Mouse (Mus musculus): ENCODE data around the gene Tnn. TPM values are rescaled to one million over a fixed set of nuclear protein-coding genes. Genes with fewer than 3 reads are reported as not detected.

Gene Tnn
- polyA plus RNA-seq, 1 experiment from 2014 or later: 0.06 TPM

GRCm38 (mm10) chr1:160149291-160149906 is 4.0 kb downstream of the Tnn start:
- WGBS: 62% methylated on average over 11 of the region's 11 CpGs
- no peak overlapping the region for H3K27ac ChIP-seq (ENCODE audit: low read length)
- peak; percentile 87 for ATAC-seq
- H3K9ac ChIP-seq (ENCODE audit: low read depth, low read length): no peak overlapping the region
- no peak overlapping the region for H3K4me3 ChIP-seq (ENCODE audit: low read depth, low read length)
- H3K4me1 ChIP-seq (ENCODE audit: control insufficient read depth, insufficient read depth, low read length): no peaks in the 10 kb centered on the region
- H3K36me3 ChIP-seq (ENCODE audit: control insufficient read depth, insufficient read depth, low read length): no peaks in the 10 kb centered on the region
- no peaks in the 10 kb centered on the region for H3K27me3 ChIP-seq (ENCODE audit: control insufficient read depth, insufficient read depth, low read depth, low read length)
- H3K4me2 ChIP-seq (ENCODE audit: low read length): no peak overlapping the region
- H3K9me3 ChIP-seq (replicated peaks; ENCODE audit: control insufficient read depth, low read length, poor library complexity, severe bottlenecking): no peaks in the 10 kb centered on the region

- no peak for ATAC-seq
- no peak overlapping the region for H3K27ac ChIP-seq (ENCODE audit: low read length)
- WGBS: 90% methylated on average over 7 of the region's 7 CpGs
- no peaks in the 10 kb centered on the region for H3K27me3 ChIP-seq (ENCODE audit: control insufficient read depth, insufficient read depth, low read depth, low read length)
- no peak overlapping the region for H3K9ac ChIP-seq (ENCODE audit: low read depth, low read length)
- no peaks in the 10 kb centered on the region for H3K9me3 ChIP-seq (replicated peaks; ENCODE audit: control insufficient read depth, low read length, poor library complexity, severe bottlenecking)
- no peaks in the 10 kb centered on the region for H3K36me3 ChIP-seq (ENCODE audit: control insufficient read depth, insufficient read depth, low read length)
- no peak overlapping the region for H3K4me3 ChIP-seq (ENCODE audit: low read depth, low read length)
- H3K4me2 ChIP-seq (ENCODE audit: low read length): no peak overlapping the region
- no peaks in the 10 kb centered on the region for H3K4me1 ChIP-seq (ENCODE audit: control insufficient read depth, insufficient read depth, low read length)
Measured at GRCm38 (mm10) chr1:160147274-160147673, 6.1 kb downstream of the Tnn start.

- Histone ChIP-seq H3K27me3 (ENCODE audit: control insufficient read depth, insufficient read depth, low read depth, low read length) (no peaks in the 10 kb centered on the region), H3K4me1 (ENCODE audit: control insufficient read depth, insufficient read depth, low read length) (no peaks in the 10 kb centered on the region), H3K9me3 (replicated peaks; ENCODE audit: control insufficient read depth, low read length, poor library complexity, severe bottlenecking) (no peaks in the 10 kb centered on the region), H3K27ac (ENCODE audit: low read length) (no peak overlapping the region), H3K4me2 (ENCODE audit: low read length) (no peak overlapping the region), H3K9ac (ENCODE audit: low read depth, low read length) (no peak overlapping the region), H3K4me3 (ENCODE audit: low read depth, low read length) (no peak overlapping the region), H3K36me3 (ENCODE audit: control insufficient read depth, insufficient read depth, low read length) (no peaks in the 10 kb centered on the region)
- 71% methylated on average over 3 of the region's 3 CpGs for WGBS
- no peak for ATAC-seq
Measured at GRCm38 (mm10) chr1:160145606-160146005, 7.8 kb downstream of the Tnn start.

GRCm38 (mm10) chr1:160144343-160144742 is 9.0 kb downstream of the Tnn start:
- no peaks in the 10 kb centered on the region for H3K27me3 ChIP-seq (ENCODE audit: control insufficient read depth, insufficient read depth, low read depth, low read length)
- no peak overlapping the region for H3K9ac ChIP-seq (ENCODE audit: low read depth, low read length)
- H3K9me3 ChIP-seq (replicated peaks; ENCODE audit: control insufficient read depth, low read length, poor library complexity, severe bottlenecking): no peaks in the 10 kb centered on the region
- H3K4me1 ChIP-seq (ENCODE audit: control insufficient read depth, insufficient read depth, low read length): no peaks in the 10 kb centered on the region
- no peak overlapping the region for H3K4me3 ChIP-seq (ENCODE audit: low read depth, low read length)
- H3K4me2 ChIP-seq (ENCODE audit: low read length): no peak overlapping the region
- 68% methylated on average over 7 of the region's 7 CpGs for WGBS
- no peaks in the 10 kb centered on the region for H3K36me3 ChIP-seq (ENCODE audit: control insufficient read depth, insufficient read depth, low read length)
- no peak overlapping the region for H3K27ac ChIP-seq (ENCODE audit: low read length)
- ATAC-seq: no peak

GRCm38 (mm10) chr1:160136362-160136890 is 17.0 kb downstream of the Tnn start:
- Histone ChIP-seq H3K9ac (ENCODE audit: low read depth, low read length) (no peak overlapping the region), H3K4me2 (ENCODE audit: low read length) (no peak overlapping the region), H3K27ac (ENCODE audit: low read length) (no peak overlapping the region), H3K36me3 (ENCODE audit: control insufficient read depth, insufficient read depth, low read length) (no peaks in the 10 kb centered on the region), H3K4me1 (ENCODE audit: control insufficient read depth, insufficient read depth, low read length) (no peaks in the 10 kb centered on the region), H3K27me3 (ENCODE audit: control insufficient read depth, insufficient read depth, low read depth, low read length) (no peaks in the 10 kb centered on the region), H3K9me3 (replicated peaks; ENCODE audit: control insufficient read depth, low read length, poor library complexity, severe bottlenecking) (no peaks in the 10 kb centered on the region), H3K4me3 (ENCODE audit: low read depth, low read length) (no peak overlapping the region)
- WGBS: 79% methylated on average over 7 of the region's 7 CpGs
- ATAC-seq: no peak

- no peaks in the 10 kb centered on the region for H3K4me1 ChIP-seq (ENCODE audit: control insufficient read depth, insufficient read depth, low read length)
- no peaks in the 10 kb centered on the region for H3K9me3 ChIP-seq (replicated peaks; ENCODE audit: control insufficient read depth, low read length, poor library complexity, severe bottlenecking)
- no peaks in the 10 kb centered on the region for H3K36me3 ChIP-seq (ENCODE audit: control insufficient read depth, insufficient read depth, low read length)
- WGBS: 73% methylated on average over 4 of the region's 4 CpGs
- no peaks in the 10 kb centered on the region for H3K27me3 ChIP-seq (ENCODE audit: control insufficient read depth, insufficient read depth, low read depth, low read length)
- H3K4me3 ChIP-seq (ENCODE audit: low read depth, low read length): no peak overlapping the region
- no peak overlapping the region for H3K4me2 ChIP-seq (ENCODE audit: low read length)
- H3K9ac ChIP-seq (ENCODE audit: low read depth, low read length): no peak overlapping the region
- ATAC-seq: no peak
- no peak overlapping the region for H3K27ac ChIP-seq (ENCODE audit: low read length)
Measured at GRCm38 (mm10) chr1:160133464-160134079, 19.8 kb downstream of the Tnn start.

GRCm38 (mm10) chr1:160123957-160124356 is 29.4 kb downstream of the Tnn start:
- Histone ChIP-seq H3K4me3 (ENCODE audit: low read depth, low read length) (no peak overlapping the region), H3K9me3 (replicated peaks; ENCODE audit: control insufficient read depth, low read length, poor library complexity, severe bottlenecking) (no peaks in the 10 kb centered on the region), H3K27ac (ENCODE audit: low read length) (no peak overlapping the region), H3K36me3 (ENCODE audit: control insufficient read depth, insufficient read depth, low read length) (no peaks in the 10 kb centered on the region), H3K9ac (ENCODE audit: low read depth, low read length) (no peak overlapping the region), H3K27me3 (ENCODE audit: control insufficient read depth, insufficient read depth, low read depth, low read length) (no peaks in the 10 kb centered on the region), H3K4me1 (ENCODE audit: control insufficient read depth, insufficient read depth, low read length) (no peaks in the 10 kb centered on the region), H3K4me2 (ENCODE audit: low read length) (no peak overlapping the region)
- ATAC-seq: no peak
- WGBS: 74% methylated on average over 2 of the region's 2 CpGs

- H3K4me2 ChIP-seq (ENCODE audit: low read length): no peak overlapping the region
- H3K9ac ChIP-seq (ENCODE audit: low read depth, low read length): no peak overlapping the region
- H3K9me3 ChIP-seq (replicated peaks; ENCODE audit: control insufficient read depth, low read length, poor library complexity, severe bottlenecking): no peaks in the 10 kb centered on the region
- no peak overlapping the region for H3K4me3 ChIP-seq (ENCODE audit: low read depth, low read length)
- no peak for ATAC-seq
- no peaks in the 10 kb centered on the region for H3K36me3 ChIP-seq (ENCODE audit: control insufficient read depth, insufficient read depth, low read length)
- WGBS: 77% methylated on average over 2 of the region's 2 CpGs
- H3K4me1 ChIP-seq (ENCODE audit: control insufficient read depth, insufficient read depth, low read length): no peaks in the 10 kb centered on the region
- H3K27me3 ChIP-seq (ENCODE audit: control insufficient read depth, insufficient read depth, low read depth, low read length): no peaks in the 10 kb centered on the region
- no peak overlapping the region for H3K27ac ChIP-seq (ENCODE audit: low read length)
Measured at GRCm38 (mm10) chr1:160108604-160109003, 44.8 kb downstream of the Tnn start.

GRCm38 (mm10) chr1:160105426-160105825 is 48.0 kb downstream of the Tnn start:
- no peaks in the 10 kb centered on the region for H3K4me1 ChIP-seq (ENCODE audit: control insufficient read depth, insufficient read depth, low read length)
- H3K9ac ChIP-seq (ENCODE audit: low read depth, low read length): no peak overlapping the region
- no peaks in the 10 kb centered on the region for H3K36me3 ChIP-seq (ENCODE audit: control insufficient read depth, insufficient read depth, low read length)
- H3K4me3 ChIP-seq (ENCODE audit: low read depth, low read length): no peak overlapping the region
- 92% methylated on average over 5 of the region's 5 CpGs for WGBS
- no peak overlapping the region for H3K4me2 ChIP-seq (ENCODE audit: low read length)
- H3K27me3 ChIP-seq (ENCODE audit: control insufficient read depth, insufficient read depth, low read depth, low read length): no peaks in the 10 kb centered on the region
- no peak for ATAC-seq
- no peak overlapping the region for H3K27ac ChIP-seq (ENCODE audit: low read length)
- H3K9me3 ChIP-seq (replicated peaks; ENCODE audit: control insufficient read depth, low read length, poor library complexity, severe bottlenecking): no peaks in the 10 kb centered on the region
